Mouse (Mus musculus) forebrain, postnatal 0 days (tissue): ENCODE results near the gene Ptges3. TPM values are rescaled to one million over a fixed set of nuclear protein-coding genes. Genes with fewer than 3 reads are reported as not detected.
"Not testable (repeated sequence)": the region's sequence is repeated elsewhere in the genome, so short reads cannot be mapped to it uniquely, and the experiment has no call there.

Experiments
- ATAC-seq: fragments of 200-750 bp; cut with Nextera tagmentation; 2 replicates; pipeline ENCODE4 v1.8.0; 2017; ENCODE audit warnings: mild to moderate bottlenecking, moderate library complexity
- DNase-seq: peaks from one replicate; pipeline ENCODE4 v3.0.0-alpha.2; 2015
- H3K27ac ChIP-seq: fragments of 300-500 bp; sonication (generic); 2 replicates; pipeline ENCODE4 v1.5.1; 2014; ENCODE audit warnings: low read depth, mild to moderate bottlenecking, antibody characterized with exemption, low read length, moderate library complexity, mixed read lengths
- H3K27me3 ChIP-seq: fragments of 300-500 bp; sonication (generic); 2 replicates; pipeline ENCODE4 v1.6.1; 2014; ENCODE audit warnings: mild to moderate bottlenecking, low read length, mixed read lengths; ENCODE audit not compliant: insufficient read depth
- H3K36me3 ChIP-seq: fragments of 300-500 bp; sonication (generic); 2 replicates; pipeline ENCODE4 v1.6.1; 2014; ENCODE audit warnings: mild to moderate bottlenecking, moderate library complexity; ENCODE audit not compliant: insufficient read depth
- H3K4me1 ChIP-seq: fragments of 300-500 bp; sonication (generic); 2 replicates; pipeline ENCODE4 v1.6.1; 2014; ENCODE audit warnings: antibody characterized with exemption; ENCODE audit not compliant: insufficient read depth
- H3K4me2 ChIP-seq: fragments of 300-500 bp; sonication (generic); 2 replicates; pipeline ENCODE4 v1.6.1; 2014; ENCODE audit warnings: low read depth, mild to moderate bottlenecking, moderate library complexity
- H3K4me3 ChIP-seq: fragments of 300-500 bp; sonication (generic); 2 replicates; pipeline ENCODE4 v1.5.1; 2014; ENCODE audit warnings: low read depth, low read length, mixed read lengths
- H3K9ac ChIP-seq: fragments of 300-500 bp; sonication (generic); 2 replicates; pipeline ENCODE4 v1.6.1; 2014; ENCODE audit warnings: mild to moderate bottlenecking
- H3K9me3 ChIP-seq: fragments of 300-500 bp; sonication (generic); 2 replicates; pipeline ENCODE4 v1.6.1; 2016; ENCODE audit warnings: low read length
- CTCF ChIP-seq: sonication (generic); IDR thresholded peaks from 2 replicates; pipeline ENCODE4 v1.5.1; 2016; ENCODE audit warnings: antibody characterized with exemption, control low read depth, low read depth
- WGBS: fragments of 180-500 bp; shearing (Covaris S2); extraction: QIAGEN DNeasy Blood & Tissue Kit; methylation state at CpG from one replicate; pipeline ENCODE4 v1.1.7; 2014; 5-methylcytosine and 5-hydroxymethylcytosine counted together
- polyA plus RNA-seq: library from polyadenylated mRNA; unstranded; fragments of >200 nt; fragmentation: Nextera tagmentation; extraction: Ambion mirVana; gene quantifications from 2 replicates; pipeline ENCODE4 v1.2.1, GENCODE M21; 2015
- total RNA-seq: library from RNA; depleted of rRNA; stranded (reverse); fragments of >200 nt; gene quantifications from 2 replicates; pipeline ENCODE4 v1.2.3, GENCODE M21; 2014

Ptges3 gene
- total and polyA plus RNA-seq, 2 experiments from 2014 or later: 157 to 439 TPM

DNA sequence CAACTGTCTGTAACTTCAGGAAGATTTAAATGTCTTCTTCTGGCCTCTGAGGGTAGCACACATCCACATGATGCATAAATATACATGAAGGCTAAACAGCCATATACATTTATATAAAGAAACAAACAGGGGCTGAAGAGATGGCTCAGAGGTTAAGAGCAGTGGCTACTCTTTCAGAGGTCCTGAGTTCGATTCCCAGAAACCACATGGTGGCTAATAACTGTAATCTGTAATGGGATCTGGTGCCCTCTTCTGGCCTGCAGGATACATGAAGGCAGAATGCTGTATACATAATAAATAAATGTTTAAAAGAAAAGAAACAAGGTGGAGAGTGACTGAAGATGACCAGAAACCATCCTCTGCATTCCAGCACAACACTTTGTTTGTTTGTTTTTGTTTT lies 21.7 kb downstream of the Ptges3 start:
- no peak overlapping the region for H3K9ac ChIP-seq
- ATAC-seq (no peak), DNase-seq (no peak)
- no peak overlapping the region for H3K4me2 ChIP-seq
- peaks cover 11% of the 10 kb centered on the region; the same call in 1 of the 2 replicates for H3K4me1 ChIP-seq
- no peaks in the 10 kb centered on the region for H3K9me3 ChIP-seq
- no peak overlapping the region for H3K4me3 ChIP-seq
- no peak overlapping the region for H3K27ac ChIP-seq
- WGBS: 76% methylated on average over 1 of the region's 1 CpGs
- H3K36me3 ChIP-seq: peaks cover 19% of the 10 kb centered on the region
- TF ChIP-seq CTCF: peak; percentile 44
- no peaks in the 10 kb centered on the region for H3K27me3 ChIP-seq

DNA sequence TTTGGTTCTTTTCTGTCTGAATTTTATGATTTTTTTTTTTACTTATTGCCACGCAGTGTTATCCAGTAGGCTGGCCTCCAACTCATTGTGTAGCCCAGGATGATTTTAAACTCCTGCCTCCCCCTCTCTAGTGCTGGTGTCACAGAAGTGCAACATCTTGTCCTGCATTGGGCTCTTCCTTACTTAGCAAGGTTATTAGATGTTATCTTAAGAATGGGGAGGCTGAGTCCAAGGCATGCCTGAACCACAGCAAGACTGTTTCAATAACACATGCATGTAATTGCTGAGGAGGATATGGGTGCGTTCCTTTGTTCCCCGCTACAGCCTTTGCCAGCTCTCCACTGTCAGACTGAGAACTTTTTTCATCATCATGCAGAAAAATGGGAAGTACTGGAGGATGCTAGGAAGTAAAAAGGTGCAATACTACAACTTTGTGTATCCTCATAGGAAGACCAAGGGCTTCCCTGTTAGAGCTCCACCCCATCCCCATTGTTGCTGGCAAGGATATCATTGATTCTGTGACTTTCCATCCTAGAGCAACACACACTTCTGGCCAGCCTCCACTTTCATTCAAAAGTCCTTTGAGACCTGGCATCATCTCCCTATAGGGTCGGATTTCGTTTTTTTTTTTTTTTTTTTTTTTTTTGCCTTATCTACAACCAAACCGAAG lies 23.2 kb downstream of the Ptges3 start:
- no peak for ATAC-seq
- TF ChIP-seq CTCF: no peak
- no peaks in the 10 kb centered on the region for H3K27me3 ChIP-seq

DNA sequence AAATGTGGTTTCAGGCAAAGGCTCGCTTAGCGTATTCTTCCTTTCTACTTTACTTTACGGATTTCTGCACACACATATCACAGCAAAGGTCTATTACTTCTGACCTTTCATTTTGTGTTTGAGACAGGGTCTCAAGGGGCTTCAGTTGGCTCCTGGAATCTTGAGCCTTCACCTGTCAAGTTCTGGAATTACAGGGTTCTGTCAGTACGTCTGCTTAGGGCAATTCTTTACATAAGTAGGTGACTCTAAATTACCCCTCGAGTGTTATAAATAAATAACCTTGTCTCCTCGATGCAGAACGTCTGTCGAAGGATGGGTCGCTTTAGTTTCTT lies 23.7 kb downstream of the Ptges3 start:
- Histone ChIP-seq H3K4me1 (peaks cover 11% of the 10 kb centered on the region; the same call in 1 of the 2 replicates), H3K27ac (peak overlapping the region; percentile 84), H3K9ac (peak overlapping the region; percentile 67), H3K4me2 (peak overlapping the region; percentile 64), H3K36me3 (peaks cover 35% of the 10 kb centered on the region), H3K4me3 (peak overlapping the region; percentile 99), H3K27me3 (no peaks in the 10 kb centered on the region), H3K9me3 (no peaks in the 10 kb centered on the region)
- WGBS: 16% methylated on average over 9 of the region's 9 CpGs
- ATAC-seq (no peak), DNase-seq (no peak)
- no peak for TF ChIP-seq CTCF

More for the DNA sequence above, 23.2 kb downstream of the Ptges3 start:
- H3K9me3 ChIP-seq: no peaks in the 10 kb centered on the region
- H3K4me1 ChIP-seq: peaks cover 11% of the 10 kb centered on the region; the same call in 1 of the 2 replicates
- peak overlapping the region; percentile 84; the same call in 1 of the 2 replicates for H3K27ac ChIP-seq
- WGBS: 53% methylated on average over 6 of the region's 6 CpGs
- H3K4me2 ChIP-seq: peak overlapping the region; percentile 64
- no peak for DNase-seq
- peaks cover 31% of the 10 kb centered on the region for H3K36me3 ChIP-seq
- peak overlapping the region; percentile 99 for H3K4me3 ChIP-seq
- peak overlapping the region; percentile 67 for H3K9ac ChIP-seq

DNA sequence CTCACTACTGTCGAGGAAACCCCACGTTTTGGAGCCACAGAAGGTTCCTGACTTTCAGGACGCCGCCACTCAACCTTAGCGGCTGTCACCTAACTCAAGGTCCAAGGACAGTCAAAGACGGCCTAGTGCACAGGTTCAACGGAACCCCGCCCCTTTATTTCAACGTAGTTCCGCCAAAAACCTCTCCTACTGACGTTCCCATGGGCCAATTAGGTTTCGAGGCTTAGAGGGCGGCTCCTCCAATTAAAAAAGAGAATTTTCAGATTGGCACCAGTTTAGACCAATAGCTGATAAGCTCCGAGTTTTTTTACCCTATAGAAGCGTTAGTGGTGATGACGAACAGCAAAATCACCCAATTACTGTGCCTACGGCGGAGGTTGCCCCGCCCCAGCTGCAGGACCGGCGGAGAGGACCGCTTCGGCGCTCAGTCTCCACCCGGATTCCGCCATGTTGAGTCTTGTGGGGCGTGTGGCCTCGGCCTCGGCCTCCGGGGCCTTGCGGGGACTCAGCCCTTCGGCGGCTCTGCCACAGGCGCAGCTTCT lies 24.2 kb downstream of the Ptges3 start, which contains the start of gene Atp5b:
Gene Atp5b (plus strand): TSS at position 394 of the 542 bp plus-strand sequence.
- peak; percentile 100 for DNase-seq
- ATAC-seq: peak; percentile 99
- H3K9ac ChIP-seq: peak within 1 kb of the TSS; percentile 96
- peaks cover 35% of the 10 kb centered on the region for H3K36me3 ChIP-seq
- peak within 1 kb of the TSS; percentile 64 for H3K4me2 ChIP-seq
- no peaks in the 10 kb centered on the region for H3K27me3 ChIP-seq
- peak within 1 kb of the TSS; percentile 99 for H3K4me3 ChIP-seq
- TF ChIP-seq CTCF: no peak
- under 1% methylated on average over 34 of the region's 34 CpGs for WGBS
- peak within 1 kb of the TSS; percentile 91 for H3K27ac ChIP-seq
- no peaks in the 10 kb centered on the region for H3K9me3 ChIP-seq
- H3K4me1 ChIP-seq: peaks cover 11% of the 10 kb centered on the region; the same call in 1 of the 2 replicates

DNA sequence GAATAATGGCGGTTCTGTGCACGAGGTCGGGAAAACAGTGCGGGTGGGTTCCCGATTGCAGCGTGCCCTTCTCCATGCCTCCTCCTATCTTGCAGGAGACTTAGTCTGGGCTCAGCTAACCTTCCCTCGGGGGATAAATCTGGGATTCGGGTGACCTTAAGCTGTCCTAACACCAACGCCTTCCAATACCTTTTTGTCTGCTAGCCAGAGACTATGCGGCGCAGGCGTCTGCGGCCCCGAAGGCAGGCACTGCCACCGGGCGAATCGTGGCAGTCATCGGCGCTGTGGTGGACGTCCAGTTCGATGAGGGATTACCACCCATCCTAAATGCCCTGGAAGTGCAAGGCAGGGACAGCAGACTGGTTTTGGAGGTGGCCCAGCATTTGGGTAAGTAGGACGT lies 24.9 kb downstream of the Ptges3 start:
- H3K27ac ChIP-seq: peak overlapping the region; percentile 91
- peaks cover 40% of the 10 kb centered on the region for H3K36me3 ChIP-seq
- peak overlapping the region; percentile 96 for H3K9ac ChIP-seq
- H3K9me3 ChIP-seq: no peaks in the 10 kb centered on the region
- H3K27me3 ChIP-seq: no peaks in the 10 kb centered on the region
- ATAC-seq: peak; percentile 17; the same call in 1 of the 2 replicates
- under 1% methylated on average over 22 of the region's 22 CpGs for WGBS
- H3K4me2 ChIP-seq: peak overlapping the region; percentile 59
- no peak for DNase-seq
- H3K4me3 ChIP-seq: peak overlapping the region; percentile 99
- TF ChIP-seq CTCF: no peak
- peaks cover 11% of the 10 kb centered on the region; the same call in 1 of the 2 replicates for H3K4me1 ChIP-seq

DNA sequence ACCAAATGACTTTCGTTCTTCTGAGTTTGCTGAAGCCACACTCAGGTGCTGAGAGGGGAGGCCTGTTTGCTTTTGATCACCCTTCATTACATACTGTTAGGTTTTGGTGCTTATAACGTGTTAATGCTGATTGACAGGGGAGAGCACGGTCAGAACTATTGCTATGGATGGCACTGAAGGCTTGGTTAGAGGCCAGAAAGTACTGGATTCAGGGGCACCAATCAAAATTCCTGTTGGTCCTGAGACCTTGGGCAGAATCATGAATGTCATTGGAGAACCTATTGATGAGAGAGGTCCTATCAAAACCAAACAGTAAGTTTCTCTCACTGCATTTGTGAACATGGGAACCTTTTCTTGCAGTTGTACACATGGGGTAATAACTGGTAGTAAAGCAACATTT lies 25.4 kb downstream of the Ptges3 start:
- Histone ChIP-seq H3K36me3 (peaks cover 45% of the 10 kb centered on the region), H3K4me1 (peaks cover 11% of the 10 kb centered on the region; the same call in 1 of the 2 replicates), H3K27ac (peak overlapping the region; percentile 91), H3K4me3 (peak overlapping the region; percentile 99), H3K27me3 (no peaks in the 10 kb centered on the region), H3K9me3 (no peaks in the 10 kb centered on the region), H3K9ac (peak overlapping the region; percentile 96), H3K4me2 (peak overlapping the region; percentile 59)
- no peak for TF ChIP-seq CTCF
- DNase-seq (no peak), ATAC-seq (no peak)
- WGBS: 3% methylated on average over 3 of the region's 3 CpGs

DNA sequence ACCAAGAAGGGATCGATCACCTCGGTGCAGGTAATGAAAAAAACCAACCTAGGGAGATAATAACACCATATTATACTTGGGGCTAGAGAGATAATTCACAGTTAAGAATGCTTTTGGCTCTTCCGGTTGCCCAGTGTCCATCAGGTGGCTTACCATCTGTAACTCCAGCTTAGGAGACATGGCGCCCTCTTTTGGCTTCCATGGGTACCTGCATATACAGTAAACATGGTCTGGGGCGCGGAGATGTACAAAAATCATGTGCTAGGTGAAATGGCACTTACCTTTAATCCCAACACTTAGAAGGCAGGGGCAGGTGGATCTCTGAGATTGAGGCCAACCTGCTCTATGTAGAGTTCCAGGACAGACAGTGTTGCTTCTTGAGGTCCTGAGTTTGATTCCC lies 27.6 kb downstream of the Ptges3 start:
- Histone ChIP-seq H3K27me3 (no peaks in the 10 kb centered on the region), H3K4me1 (peaks cover 13% of the 10 kb centered on the region), H3K36me3 (peaks cover 60% of the 10 kb centered on the region), H3K4me2 (no peak overlapping the region), H3K9me3 (no peaks in the 10 kb centered on the region), H3K4me3 (no peak overlapping the region), H3K9ac (no peak overlapping the region), H3K27ac (no peak overlapping the region)
- 66% methylated on average over 6 of the region's 6 CpGs for WGBS
- ATAC-seq (no peak), DNase-seq (peak; percentile 44)
- peak; percentile 61 for TF ChIP-seq CTCF

DNA sequence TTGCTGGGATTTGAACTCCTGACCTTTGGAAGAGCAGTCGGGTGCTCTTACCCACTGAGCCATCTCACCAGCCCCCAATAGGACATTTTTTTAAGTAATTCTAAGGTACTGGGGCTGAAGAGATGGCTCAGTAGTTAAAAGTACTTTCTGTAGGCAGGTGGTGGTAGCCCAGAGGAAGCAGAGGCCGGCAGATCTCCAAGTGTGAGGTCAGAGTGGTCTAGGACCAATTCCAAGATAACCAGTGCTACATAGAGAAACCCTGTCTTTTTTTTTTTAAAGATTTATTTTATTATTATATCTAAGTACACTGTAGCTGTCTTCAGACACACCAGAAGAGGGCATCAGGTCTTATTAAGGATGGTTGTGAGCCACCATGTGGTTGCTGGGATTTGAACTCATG lies 28.5 kb downstream of the Ptges3 start:
- not testable (repeated sequence) for H3K27ac ChIP-seq, H3K9ac ChIP-seq, H3K4me2 ChIP-seq, ATAC-seq, H3K4me3 ChIP-seq, DNase-seq, H3K9me3 ChIP-seq, H3K27me3 ChIP-seq
- peaks cover 60% of the 10 kb centered on the region for H3K36me3 ChIP-seq
- 87% methylated on average over 2 of the region's 2 CpGs for WGBS
- H3K4me1 ChIP-seq: peaks cover 14% of the 10 kb centered on the region
